Mouse (Mus musculus) liver, postnatal 0 days (tissue): Measurements from ENCODE around the gene Filip1l.

Experiments
- CTCF ChIP-seq: sonication (generic); IDR thresholded peaks from 2 replicates; pipeline ENCODE4 v1.5.1; 2016; ENCODE audit warnings: antibody characterized with exemption, low read depth
- EP300 ChIP-seq: IDR thresholded peaks from 2 replicates; pipeline ENCODE4 v1.6.1; 2016; ENCODE audit warnings: antibody characterized with exemption, low read depth, mild to moderate bottlenecking

- TF ChIP-seq CTCF (no peak), EP300 (0 out of 2 replicates have a peak, but pooled peaks have one; percentile 29)
Observed at GRCm38 (mm10) chr16:57582008-57582407, 229.1 kb downstream of the Filip1l start.
